Mouse (Mus musculus): ENCODE results near the gene Cyp46a1. TPM values are rescaled to one million over a fixed set of nuclear protein-coding genes. Genes with fewer than 3 reads are reported as not detected.

Gene Cyp46a1
- polyA plus RNA-seq, 1 experiment = 31.0 TPM

DNA sequence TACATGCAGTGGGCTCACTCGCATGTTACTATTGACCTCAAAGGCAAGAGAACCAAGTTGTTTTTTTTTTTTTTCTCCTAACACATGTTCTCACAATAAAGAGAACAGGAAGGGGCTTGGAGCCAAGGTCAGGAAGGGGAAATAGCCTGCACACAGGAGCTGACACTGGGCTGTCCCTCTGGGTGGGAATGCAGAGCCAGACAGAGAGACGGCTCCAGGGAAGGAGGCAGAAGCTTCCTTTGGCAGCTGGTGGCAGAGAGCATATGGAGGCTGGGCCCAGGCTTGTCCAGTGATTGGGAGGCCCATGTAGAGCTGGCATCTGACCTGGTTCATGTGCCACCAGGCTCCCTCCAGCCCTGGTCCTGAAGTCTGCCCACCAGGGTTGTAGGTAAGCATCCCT, 33.7 kb downstream of the Cyp46a1 start:
- DNase-seq (ENCODE audit: low read depth) = no peak
- no peak for TF ChIP-seq POLR2A (IDR thresholded peaks at IDR 0.05; ENCODE audit: borderline replicate concordance, extremely low read depth, insufficient read depth, insufficient read length, poor library complexity, severe bottlenecking)
- no peak for TF ChIP-seq CTCF (IDR thresholded peaks at IDR 0.05; ENCODE audit: borderline replicate concordance, extremely low read depth, insufficient read depth, insufficient read length)

GRCm38 (mm10) chr12:108368921-108369320, 34.7 kb downstream of the Cyp46a1 start:
- no peak for TF ChIP-seq POLR2A (IDR thresholded peaks at IDR 0.05; ENCODE audit: borderline replicate concordance, extremely low read depth, insufficient read depth, insufficient read length, poor library complexity, severe bottlenecking)
- no peak for TF ChIP-seq CTCF (IDR thresholded peaks at IDR 0.05; ENCODE audit: borderline replicate concordance, extremely low read depth, insufficient read depth, insufficient read length)
- DNase-seq (ENCODE audit: low read depth) = no peak

DNA sequence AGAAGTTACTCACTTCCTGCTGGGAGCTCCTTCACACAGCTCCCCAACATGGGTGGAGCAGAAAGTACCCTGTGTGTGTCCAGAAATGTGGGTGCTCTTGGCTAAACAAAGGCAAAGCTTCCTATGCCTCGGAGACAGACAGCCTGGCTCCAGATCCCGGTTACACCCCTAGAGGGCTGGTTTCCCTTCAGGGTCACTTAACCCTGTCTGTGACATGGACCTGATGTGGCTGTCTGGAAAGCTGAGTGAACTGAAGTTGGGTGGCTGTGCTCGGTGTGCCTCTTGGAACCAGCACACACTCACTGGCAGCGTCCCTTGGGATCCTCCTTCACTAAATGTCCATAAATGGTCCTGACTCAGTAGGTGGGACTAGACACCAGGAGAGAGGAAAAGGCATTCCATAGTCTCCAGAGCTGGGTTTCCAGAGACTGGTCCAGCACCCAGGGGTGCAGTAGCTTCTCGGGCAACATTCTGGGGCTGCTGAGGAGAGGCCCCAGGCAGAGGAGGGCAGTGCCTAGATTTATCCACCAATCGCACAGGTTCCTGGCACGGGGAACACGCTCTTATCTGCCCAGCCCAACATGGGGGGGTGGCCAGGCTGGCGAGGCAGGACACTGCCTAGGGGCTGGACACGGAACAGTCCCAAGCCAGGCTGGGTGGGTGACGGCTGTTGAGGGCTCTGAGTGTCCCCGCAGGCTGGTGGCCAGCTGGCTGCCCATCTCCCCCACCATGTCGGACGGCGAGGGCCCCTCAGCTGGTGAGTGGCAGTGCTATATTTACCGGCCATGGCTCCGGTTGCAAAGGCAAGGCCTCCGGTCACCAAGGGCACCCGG, 36.6 kb downstream of the Cyp46a1 start, which contains the start of gene Eml1:
Eml1 (plus strand) TSS at position 362 of the 833 bp plus-strand sequence.
- TF ChIP-seq CTCF (IDR thresholded peaks at IDR 0.05; ENCODE audit: borderline replicate concordance, extremely low read depth, insufficient read depth, insufficient read length) = no peak
- TF ChIP-seq POLR2A (IDR thresholded peaks at IDR 0.05; ENCODE audit: borderline replicate concordance, extremely low read depth, insufficient read depth, insufficient read length, poor library complexity, severe bottlenecking) = no peak
- no peak for DNase-seq (ENCODE audit: low read depth)

- DNase-seq (ENCODE audit: low read depth) = no peak
- TF ChIP-seq CTCF (IDR thresholded peaks at IDR 0.05; ENCODE audit: borderline replicate concordance, extremely low read depth, insufficient read depth, insufficient read length) (no peak), POLR2A (IDR thresholded peaks at IDR 0.05; ENCODE audit: borderline replicate concordance, extremely low read depth, insufficient read depth, insufficient read length, poor library complexity, severe bottlenecking) (no peak)
These were observed 37.2 kb downstream of the Cyp46a1 start for GRCm38 (mm10) chr12:108371429-108371765.

- DNase-seq (ENCODE audit: low read depth) = peak; percentile 48
- TF ChIP-seq POLR2A (IDR thresholded peaks at IDR 0.05; ENCODE audit: borderline replicate concordance, extremely low read depth, insufficient read depth, insufficient read length, poor library complexity, severe bottlenecking) (no peak), CTCF (IDR thresholded peaks at IDR 0.05; ENCODE audit: borderline replicate concordance, extremely low read depth, insufficient read depth, insufficient read length) (no peak)
These were observed 38.1 kb downstream of the Cyp46a1 start for GRCm38 (mm10) chr12:108372241-108372640.

DNA sequence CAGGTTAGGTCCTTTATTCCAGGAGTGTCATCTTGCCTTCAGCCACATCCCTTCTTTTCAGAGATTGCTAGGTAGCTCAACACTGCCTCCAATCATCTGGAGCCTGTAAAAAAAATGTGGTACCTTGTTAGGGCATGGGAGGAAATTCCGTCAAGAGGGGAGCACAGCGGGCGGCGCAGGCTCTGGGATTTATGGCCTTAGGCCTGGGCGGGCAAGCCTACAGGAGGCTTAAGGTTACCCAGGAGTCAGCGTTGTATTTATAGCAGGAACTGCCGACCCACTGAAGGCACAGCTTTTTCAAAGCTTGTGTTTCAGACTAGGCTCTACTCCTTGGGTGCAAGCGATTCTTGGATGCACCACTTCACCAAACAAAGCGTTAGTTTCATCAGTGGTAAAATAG, 39.4 kb downstream of the Cyp46a1 start:
- DNase-seq (ENCODE audit: low read depth) = no peak
- TF ChIP-seq POLR2A (IDR thresholded peaks at IDR 0.05; ENCODE audit: borderline replicate concordance, extremely low read depth, insufficient read depth, insufficient read length, poor library complexity, severe bottlenecking) (no peak), CTCF (IDR thresholded peaks at IDR 0.05; ENCODE audit: borderline replicate concordance, extremely low read depth, insufficient read depth, insufficient read length) (no peak)

DNA sequence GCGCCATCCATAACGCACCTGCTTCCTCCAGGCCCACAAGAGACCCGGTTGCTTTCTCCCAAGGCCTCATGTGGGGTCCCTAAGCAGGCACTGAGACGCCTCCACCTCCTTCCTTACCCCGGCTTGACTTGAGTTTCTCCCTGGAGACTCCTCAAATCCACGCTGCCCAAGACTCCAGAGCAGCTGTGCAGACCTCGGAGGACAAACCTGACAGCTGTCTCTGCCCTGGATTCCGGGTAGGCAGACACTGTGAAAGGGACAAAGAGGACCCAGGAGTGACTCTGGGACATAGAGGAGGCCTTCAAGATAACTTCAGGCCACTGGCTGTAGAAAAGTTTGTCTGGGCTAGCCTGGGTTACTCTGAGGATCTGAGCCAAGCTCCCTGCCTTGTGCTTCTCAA, 40.5 kb downstream of the Cyp46a1 start:
- TF ChIP-seq POLR2A (IDR thresholded peaks at IDR 0.05; ENCODE audit: borderline replicate concordance, extremely low read depth, insufficient read depth, insufficient read length, poor library complexity, severe bottlenecking) (no peak), CTCF (IDR thresholded peaks at IDR 0.05; ENCODE audit: borderline replicate concordance, extremely low read depth, insufficient read depth, insufficient read length) (no peak)

GRCm38 (mm10) chr12:108378379-108379133, 44.4 kb downstream of the Cyp46a1 start:
- peak; percentile 56 for DNase-seq (ENCODE audit: low read depth)
- TF ChIP-seq CTCF (IDR thresholded peaks at IDR 0.05; ENCODE audit: borderline replicate concordance, extremely low read depth, insufficient read depth, insufficient read length) (no peak), POLR2A (IDR thresholded peaks at IDR 0.05; ENCODE audit: borderline replicate concordance, extremely low read depth, insufficient read depth, insufficient read length, poor library complexity, severe bottlenecking) (no peak)

More for the DNA sequence above, 40.5 kb downstream of the Cyp46a1 start:
- DNase-seq (ENCODE audit: low read depth) = no peak

DNA sequence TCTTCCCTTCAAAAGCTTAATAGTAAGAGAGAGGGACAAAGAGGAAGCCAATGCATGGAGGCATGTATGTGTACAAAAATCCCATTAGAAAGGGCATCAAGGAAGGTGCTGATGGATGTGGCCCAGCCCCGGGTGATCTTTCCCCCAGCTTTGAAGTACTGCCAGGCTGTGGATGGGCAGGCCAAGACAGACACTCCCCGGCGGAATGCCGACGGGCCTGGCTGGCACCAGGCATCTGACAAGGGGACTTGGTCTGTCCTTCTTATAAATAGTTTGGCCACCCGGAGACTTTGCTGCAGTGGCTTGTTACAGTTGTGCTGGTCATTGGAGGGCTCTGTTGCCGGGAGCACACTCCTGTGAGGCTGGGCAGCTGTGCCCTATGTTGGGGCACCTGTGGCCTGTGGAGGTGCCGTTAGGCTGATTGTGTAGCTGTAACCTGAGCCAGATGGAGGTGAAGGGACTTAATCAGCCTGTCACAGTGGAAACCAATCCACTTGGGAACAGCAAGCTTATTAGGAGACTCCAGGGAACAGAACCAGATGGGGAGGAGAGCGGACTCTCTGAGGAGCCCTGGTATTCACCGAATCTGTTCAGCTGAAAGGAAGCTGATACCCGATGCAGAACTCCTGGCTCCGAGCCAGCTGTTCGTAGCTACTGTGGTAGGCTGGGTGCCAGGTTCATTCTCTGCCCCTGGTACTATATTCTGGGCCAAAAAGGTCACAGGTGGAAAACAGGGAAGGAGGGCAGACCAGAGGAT, 52.5 kb downstream of the Cyp46a1 start:
- DNase-seq (ENCODE audit: low read depth) = peak; percentile 90
- TF ChIP-seq POLR2A (IDR thresholded peaks at IDR 0.05; ENCODE audit: borderline replicate concordance, extremely low read depth, insufficient read depth, insufficient read length, poor library complexity, severe bottlenecking) (no peak), CTCF (IDR thresholded peaks at IDR 0.05; ENCODE audit: borderline replicate concordance, extremely low read depth, insufficient read depth, insufficient read length) (no peak)

DNA sequence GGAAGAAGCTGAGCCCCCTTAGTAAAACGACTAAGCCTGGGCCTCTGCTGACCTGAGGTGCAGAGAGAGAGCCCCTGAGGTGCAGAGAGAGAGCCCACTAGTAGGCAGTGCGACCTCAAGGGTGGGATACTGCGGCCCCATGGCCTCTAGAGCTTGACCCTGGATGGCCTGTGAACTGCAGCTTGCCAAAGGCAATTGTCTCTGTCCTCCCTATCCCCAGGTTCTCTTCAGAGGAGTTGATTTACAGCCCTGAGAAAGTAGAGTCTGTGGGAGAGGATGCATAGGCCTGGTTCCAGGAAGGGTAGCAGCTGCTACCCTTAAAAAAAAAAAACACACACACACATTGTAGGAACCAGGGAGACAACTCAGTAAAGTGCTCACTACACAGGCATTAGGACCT, 55.5 kb downstream of the Cyp46a1 start:
- no peak for TF ChIP-seq CTCF (IDR thresholded peaks at IDR 0.05; ENCODE audit: borderline replicate concordance, extremely low read depth, insufficient read depth, insufficient read length)
- TF ChIP-seq POLR2A (IDR thresholded peaks at IDR 0.05; ENCODE audit: borderline replicate concordance, extremely low read depth, insufficient read depth, insufficient read length, poor library complexity, severe bottlenecking) = no peak
- no peak for DNase-seq (ENCODE audit: low read depth)
